Mouse (Mus musculus): ENCODE measurements at regions not wholly inside any gene's neighbourhood (a gene's known extent, or its start where the extent isn't known, plus 50 kb on each side); places are given as distances from the start of the nearest gene placed in this dataset.
"Not testable (repeated sequence)": the region's sequence is repeated elsewhere in the genome, so short reads cannot be mapped to it uniquely, and the experiment has no call there.

DNA sequence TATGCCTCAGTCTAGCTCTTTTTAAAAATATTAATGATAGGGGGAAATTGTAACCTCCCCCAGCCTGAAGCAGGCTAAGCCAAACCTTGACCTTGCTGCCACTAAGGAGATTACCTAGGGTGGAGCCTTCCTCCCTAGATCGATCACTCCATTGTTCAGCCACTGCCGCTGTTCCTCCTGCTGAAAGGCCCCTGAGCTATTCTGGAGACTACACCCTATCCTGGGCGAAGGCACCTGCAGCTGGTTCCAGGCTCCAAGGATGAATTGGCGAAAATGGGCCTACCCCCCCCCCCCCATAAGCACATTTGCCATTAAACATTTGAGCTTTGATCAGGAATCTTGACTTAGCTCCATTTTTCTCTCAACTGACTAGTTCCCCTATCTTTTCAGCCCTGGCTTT lies 135.2 kb upstream of the Ube2e1 start:
- H3K4me1 ChIP-seq (ENCODE audit: insufficient read depth, low read length); ATAC-seq (ENCODE audit: low FRiP score, low TSS enrichment): not testable (repeated sequence)
- 81% methylated on average over 4 of the region's 4 CpGs for WGBS

DNA sequence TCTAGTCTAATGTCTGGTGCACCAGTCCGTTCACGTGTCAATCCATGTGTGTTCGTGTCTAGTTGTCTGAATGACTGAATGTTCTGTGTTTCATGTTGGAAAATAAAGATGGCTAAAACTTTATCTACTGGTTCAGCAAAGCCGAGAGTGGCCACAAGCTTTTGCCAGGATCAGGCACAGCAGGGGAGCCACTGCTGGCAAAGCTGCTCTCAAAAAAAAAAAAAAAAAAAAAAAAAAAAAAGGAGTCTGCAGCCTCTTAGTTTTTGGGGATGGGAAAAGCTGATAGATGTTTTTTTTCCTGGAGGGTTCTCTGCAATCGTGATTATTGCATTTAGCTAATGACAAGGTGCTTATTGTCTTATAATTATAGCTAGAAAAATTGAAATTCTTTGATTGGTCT lies 132.5 kb upstream of the Ube2e1 start:
- H3K27me3 ChIP-seq (ENCODE audit: insufficient read depth, low read length); H3K9me3 ChIP-seq (ENCODE audit: low read length); H3K4me3 ChIP-seq (ENCODE audit: low read length); H3K27ac ChIP-seq (ENCODE audit: low read length); H3K36me3 ChIP-seq (ENCODE audit: insufficient read depth, low read length); H3K4me2 ChIP-seq (replicated peaks; ENCODE audit: low read depth, low read length); H3K9ac ChIP-seq (replicated peaks; ENCODE audit: low read length); H3K4me1 ChIP-seq (ENCODE audit: insufficient read depth, low read length); ATAC-seq (ENCODE audit: low FRiP score, low TSS enrichment): not testable (repeated sequence)
- WGBS: 39% methylated on average over 5 of the region's 5 CpGs

More for the DNA sequence above, 135.2 kb upstream of the Ube2e1 start:
- not testable (repeated sequence) for H3K4me2 ChIP-seq (replicated peaks; ENCODE audit: low read depth, low read length); H3K4me3 ChIP-seq (ENCODE audit: low read length); H3K27me3 ChIP-seq (ENCODE audit: insufficient read depth, low read length); H3K27ac ChIP-seq (ENCODE audit: low read length); H3K9me3 ChIP-seq (ENCODE audit: low read length); H3K36me3 ChIP-seq (ENCODE audit: insufficient read depth, low read length); H3K9ac ChIP-seq (replicated peaks; ENCODE audit: low read length)

DNA sequence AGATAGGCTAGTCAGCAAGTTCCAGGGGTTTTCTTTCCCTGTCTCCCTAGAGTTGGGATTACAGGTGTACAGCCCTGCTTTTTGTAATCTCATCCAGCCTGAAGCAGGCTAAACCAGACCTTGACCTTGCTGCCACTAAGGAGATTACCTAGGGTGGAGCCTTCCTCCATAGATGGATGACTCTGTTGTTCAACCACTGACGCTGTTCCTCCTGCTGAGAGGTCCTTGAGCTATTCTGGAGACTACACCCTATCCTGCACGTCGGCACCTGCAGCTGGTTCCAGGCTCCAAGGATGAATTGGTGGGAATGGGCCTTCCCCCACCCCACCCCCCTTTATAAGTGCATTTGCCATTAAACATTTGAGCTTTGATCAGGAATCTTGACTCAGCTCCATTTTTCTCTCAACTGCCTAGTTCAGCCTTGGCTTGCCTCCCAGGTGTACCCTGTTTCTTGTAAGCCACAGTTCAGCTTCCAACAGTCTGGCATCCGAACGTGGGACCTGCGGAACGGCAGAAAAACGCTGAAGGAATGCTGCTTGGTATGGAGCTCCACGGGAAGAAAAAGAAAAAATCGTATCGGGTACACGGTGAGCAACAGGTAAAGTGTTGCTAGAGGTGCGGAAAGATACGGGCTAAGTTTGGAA lies 131.7 kb upstream of the Ube2e1 start:
- H3K9ac ChIP-seq (replicated peaks; ENCODE audit: low read length): no peak overlapping the region
- H3K36me3 ChIP-seq (ENCODE audit: insufficient read depth, low read length): no peaks in the 10 kb centered on the region
- ATAC-seq (ENCODE audit: low FRiP score, low TSS enrichment): no peak
- H3K4me1 ChIP-seq (ENCODE audit: insufficient read depth, low read length): no peaks in the 10 kb centered on the region
- no peak overlapping the region; the same call in 1 of the 2 replicates for H3K4me2 ChIP-seq (replicated peaks; ENCODE audit: low read depth, low read length)
- 43% methylated on average over 14 of the region's 14 CpGs for WGBS
- H3K27ac ChIP-seq (ENCODE audit: low read length): no peak overlapping the region
- no peaks in the 10 kb centered on the region for H3K9me3 ChIP-seq (ENCODE audit: low read length)
- H3K27me3 ChIP-seq (ENCODE audit: insufficient read depth, low read length): no peaks in the 10 kb centered on the region
- no peak overlapping the region for H3K4me3 ChIP-seq (ENCODE audit: low read length)

DNA sequence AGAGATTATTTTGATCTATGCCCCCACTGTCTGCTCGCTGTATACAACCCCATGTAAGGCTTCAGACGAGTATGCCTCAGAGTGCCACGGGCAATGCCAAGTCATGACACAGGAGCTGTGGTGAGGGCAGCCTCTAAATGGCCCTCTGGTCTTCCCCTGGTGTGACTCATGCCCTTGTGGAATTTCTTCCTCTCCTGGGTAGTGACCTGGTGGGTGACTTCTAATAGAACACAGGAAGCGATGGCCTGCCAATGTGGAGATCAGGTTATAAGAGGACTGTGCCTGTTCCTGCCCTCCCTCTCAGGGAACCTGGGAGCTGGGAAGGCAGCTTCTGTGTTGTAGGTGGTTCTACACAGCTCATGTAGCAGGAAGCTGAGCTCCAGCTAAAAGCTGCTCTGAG lies 130.7 kb upstream of the Ube2e1 start:
- no peaks in the 10 kb centered on the region for H3K4me1 ChIP-seq (ENCODE audit: insufficient read depth, low read length)
- H3K36me3 ChIP-seq (ENCODE audit: insufficient read depth, low read length): no peaks in the 10 kb centered on the region
- no peak overlapping the region for H3K27ac ChIP-seq (ENCODE audit: low read length)
- H3K9ac ChIP-seq (replicated peaks; ENCODE audit: low read length): no peak overlapping the region
- no peak overlapping the region for H3K4me3 ChIP-seq (ENCODE audit: low read length)
- H3K4me2 ChIP-seq (replicated peaks; ENCODE audit: low read depth, low read length): no peak overlapping the region
- no peak for ATAC-seq (ENCODE audit: low FRiP score, low TSS enrichment)
- H3K9me3 ChIP-seq (ENCODE audit: low read length): no peaks in the 10 kb centered on the region
- H3K27me3 ChIP-seq (ENCODE audit: insufficient read depth, low read length): no peaks in the 10 kb centered on the region
- 81% methylated on average over 4 of the region's 4 CpGs for WGBS

DNA sequence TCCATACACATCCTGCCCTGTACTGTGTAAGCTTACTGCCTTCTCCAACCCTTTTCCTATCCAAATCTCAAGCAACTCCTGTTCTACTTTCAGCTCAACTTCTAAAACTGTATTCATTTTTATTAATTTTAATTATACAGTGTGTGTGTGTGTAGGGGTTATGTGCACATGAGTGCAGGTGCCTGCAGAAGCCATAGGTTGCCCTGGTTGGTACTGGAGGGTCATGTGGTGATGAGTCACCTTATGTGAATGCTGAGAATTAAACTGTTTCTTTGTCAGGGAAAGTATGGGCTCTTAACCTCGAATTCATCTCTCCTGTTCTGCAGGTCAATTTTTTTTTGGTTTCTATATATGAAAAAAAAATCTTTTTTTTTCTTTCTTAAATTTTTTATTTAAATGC lies 117.0 kb upstream of the Ube2e1 start:
- Histone ChIP-seq H3K9ac (replicated peaks; ENCODE audit: low read length) (no peak overlapping the region), H3K4me3 (ENCODE audit: low read length) (no peak overlapping the region), H3K36me3 (ENCODE audit: insufficient read depth, low read length) (no peaks in the 10 kb centered on the region), H3K27ac (ENCODE audit: low read length) (no peak overlapping the region), H3K9me3 (ENCODE audit: low read length) (no peaks in the 10 kb centered on the region), H3K4me1 (ENCODE audit: insufficient read depth, low read length) (no peaks in the 10 kb centered on the region), H3K4me2 (replicated peaks; ENCODE audit: low read depth, low read length) (no peak overlapping the region), H3K27me3 (ENCODE audit: insufficient read depth, low read length) (no peaks in the 10 kb centered on the region)
- no peak for ATAC-seq (ENCODE audit: low FRiP score, low TSS enrichment)
- WGBS: 84% methylated on average over 1 of the region's 1 CpGs

DNA sequence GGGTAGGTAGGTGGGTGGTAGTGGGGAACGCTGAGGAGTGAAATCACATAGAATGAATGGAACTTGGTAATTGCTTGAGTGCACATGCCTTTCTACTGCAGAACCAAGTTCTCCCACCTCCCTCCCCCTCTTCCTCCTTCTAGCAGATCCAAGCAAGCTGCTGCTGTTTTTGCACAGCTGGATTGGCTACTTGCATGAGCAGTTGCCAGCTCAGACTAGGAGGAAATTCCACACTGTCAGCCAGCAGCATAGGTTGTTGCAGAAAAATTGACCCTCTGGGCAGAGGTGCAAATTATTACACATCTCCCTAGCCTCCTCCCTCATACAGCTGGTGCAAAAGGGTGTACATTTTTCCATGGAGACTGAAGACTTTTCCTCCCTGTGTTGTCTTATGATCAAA lies 112.8 kb upstream of the Ube2e1 start:
- H3K9ac ChIP-seq (replicated peaks; ENCODE audit: low read length): no peak overlapping the region
- no peak overlapping the region for H3K27ac ChIP-seq (ENCODE audit: low read length)
- WGBS: 64% methylated on average over 1 of the region's 1 CpGs
- peak; percentile 31; the same call in 1 of the 2 replicates for ATAC-seq (ENCODE audit: low FRiP score, low TSS enrichment)
- H3K36me3 ChIP-seq (ENCODE audit: insufficient read depth, low read length): no peaks in the 10 kb centered on the region
- H3K4me1 ChIP-seq (ENCODE audit: insufficient read depth, low read length): no peaks in the 10 kb centered on the region
- H3K9me3 ChIP-seq (ENCODE audit: low read length): no peaks in the 10 kb centered on the region
- H3K4me3 ChIP-seq (ENCODE audit: low read length): no peak overlapping the region
- H3K27me3 ChIP-seq (ENCODE audit: insufficient read depth, low read length): no peaks in the 10 kb centered on the region
- H3K4me2 ChIP-seq (replicated peaks; ENCODE audit: low read depth, low read length): no peak overlapping the region

DNA sequence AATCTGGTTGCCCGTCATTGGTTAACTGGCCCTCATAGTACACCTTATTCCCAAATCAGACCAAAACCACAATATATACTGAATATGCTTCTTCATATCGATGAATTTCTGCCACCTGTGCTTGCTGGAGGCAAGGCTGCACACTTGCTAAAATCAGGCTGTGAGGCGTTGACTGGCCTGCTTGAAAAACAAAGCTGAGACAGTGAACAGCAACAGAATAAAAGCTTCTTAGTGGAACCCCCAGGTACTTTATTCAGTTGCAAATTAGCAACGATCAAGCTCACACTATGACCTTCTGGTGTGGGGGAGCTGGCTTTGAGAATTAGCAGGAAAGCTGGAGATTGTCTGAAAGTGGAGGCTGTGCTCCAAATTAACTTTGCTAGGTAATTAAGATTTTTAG lies 97.3 kb upstream of the Ube2e1 start:
- WGBS: 54% methylated on average over 4 of the region's 4 CpGs
- not testable (repeated sequence) for H3K4me3 ChIP-seq (ENCODE audit: low read length); H3K36me3 ChIP-seq (ENCODE audit: insufficient read depth, low read length); H3K27me3 ChIP-seq (ENCODE audit: insufficient read depth, low read length); H3K4me2 ChIP-seq (replicated peaks; ENCODE audit: low read depth, low read length); H3K9ac ChIP-seq (replicated peaks; ENCODE audit: low read length); ATAC-seq (ENCODE audit: low FRiP score, low TSS enrichment); H3K9me3 ChIP-seq (ENCODE audit: low read length); H3K27ac ChIP-seq (ENCODE audit: low read length); H3K4me1 ChIP-seq (ENCODE audit: insufficient read depth, low read length)

DNA sequence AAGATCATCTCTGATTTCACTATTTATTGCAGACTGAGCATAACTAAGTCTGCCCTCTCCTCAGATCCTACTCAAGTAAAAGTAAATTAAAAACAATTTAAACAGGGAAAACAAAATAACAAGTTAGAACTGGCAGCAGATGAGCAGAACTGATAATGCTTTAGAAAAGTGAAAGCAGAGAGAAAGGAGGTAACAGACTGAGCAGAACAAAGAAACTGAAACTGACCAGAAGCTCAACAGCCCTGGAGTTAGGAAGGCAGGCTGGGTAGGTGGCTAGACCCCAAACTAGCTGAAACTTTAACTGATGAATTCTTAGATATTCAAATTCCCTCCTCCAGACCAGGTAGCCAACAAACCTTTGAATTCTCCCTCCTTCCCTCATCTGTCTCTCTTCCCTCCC lies 94.2 kb upstream of the Ube2e1 start:
- no peaks in the 10 kb centered on the region for H3K27me3 ChIP-seq (ENCODE audit: insufficient read depth, low read length)
- no peak overlapping the region for H3K9ac ChIP-seq (replicated peaks; ENCODE audit: low read length)
- H3K9me3 ChIP-seq (ENCODE audit: low read length): no peaks in the 10 kb centered on the region
- H3K4me1 ChIP-seq (ENCODE audit: insufficient read depth, low read length): no peaks in the 10 kb centered on the region
- ATAC-seq (ENCODE audit: low FRiP score, low TSS enrichment): no peak
- H3K36me3 ChIP-seq (ENCODE audit: insufficient read depth, low read length): no peaks in the 10 kb centered on the region
- H3K4me2 ChIP-seq (replicated peaks; ENCODE audit: low read depth, low read length): no peak overlapping the region
- no peak overlapping the region for H3K27ac ChIP-seq (ENCODE audit: low read length)
- H3K4me3 ChIP-seq (ENCODE audit: low read length): no peak overlapping the region

DNA sequence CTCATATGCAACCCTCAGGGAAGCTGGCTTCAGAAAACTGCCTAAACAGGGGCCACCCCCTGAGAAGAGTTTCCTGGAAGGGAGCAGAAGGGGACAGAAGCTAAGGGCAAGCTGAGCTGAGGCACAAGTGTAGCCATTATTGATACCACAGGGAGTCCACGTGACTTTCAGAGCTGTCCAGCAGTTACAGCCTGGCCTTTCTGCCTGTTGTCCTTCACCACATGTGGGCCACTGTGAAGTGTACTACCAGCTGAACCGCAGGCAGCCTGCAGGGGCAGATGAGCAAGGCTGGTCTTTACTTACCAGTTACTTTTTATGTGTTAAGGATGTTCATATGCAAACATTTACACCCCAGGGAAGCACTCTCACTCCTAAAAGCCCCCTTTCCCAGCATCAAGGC lies 85.2 kb upstream of the Ube2e1 start:
- H3K4me1 ChIP-seq (ENCODE audit: insufficient read depth, low read length): no peaks in the 10 kb centered on the region
- no peak overlapping the region for H3K4me3 ChIP-seq (ENCODE audit: low read length)
- H3K36me3 ChIP-seq (ENCODE audit: insufficient read depth, low read length): no peaks in the 10 kb centered on the region
- peak; percentile 46; the same call in 1 of the 2 replicates for ATAC-seq (ENCODE audit: low FRiP score, low TSS enrichment)
- H3K9me3 ChIP-seq (ENCODE audit: low read length): no peaks in the 10 kb centered on the region
- H3K27ac ChIP-seq (ENCODE audit: low read length): no peak overlapping the region
- no peak overlapping the region for H3K4me2 ChIP-seq (replicated peaks; ENCODE audit: low read depth, low read length)
- WGBS: 4% methylated on average over 2 of the region's 2 CpGs
- no peak overlapping the region for H3K9ac ChIP-seq (replicated peaks; ENCODE audit: low read length)
- no peaks in the 10 kb centered on the region for H3K27me3 ChIP-seq (ENCODE audit: insufficient read depth, low read length)

DNA sequence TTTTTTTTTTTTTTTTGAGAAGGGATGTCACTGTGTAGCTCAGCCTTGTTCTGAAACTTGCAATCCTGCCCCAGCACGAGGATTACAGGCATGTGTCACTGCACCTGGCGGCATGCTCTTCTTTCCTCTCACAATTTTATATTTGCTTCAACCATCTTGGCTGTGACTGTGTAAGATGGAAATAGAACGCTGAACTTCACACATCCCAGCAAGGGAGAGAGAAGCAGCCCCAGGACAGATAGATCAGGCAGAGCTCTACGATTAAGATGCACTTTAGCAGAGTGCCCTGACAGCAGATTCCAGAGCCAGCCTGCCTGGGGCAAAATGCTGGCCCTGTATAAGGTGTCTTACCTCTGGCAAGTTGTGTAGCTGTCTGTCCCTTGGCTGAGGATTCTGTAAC lies 84.7 kb upstream of the Ube2e1 start:
- Histone ChIP-seq H3K4me1 (ENCODE audit: insufficient read depth, low read length) (no peaks in the 10 kb centered on the region), H3K27me3 (ENCODE audit: insufficient read depth, low read length) (no peaks in the 10 kb centered on the region), H3K27ac (ENCODE audit: low read length) (no peak overlapping the region), H3K9ac (replicated peaks; ENCODE audit: low read length) (no peak overlapping the region), H3K9me3 (ENCODE audit: low read length) (no peaks in the 10 kb centered on the region), H3K4me2 (replicated peaks; ENCODE audit: low read depth, low read length) (no peak overlapping the region), H3K36me3 (ENCODE audit: insufficient read depth, low read length) (no peaks in the 10 kb centered on the region), H3K4me3 (ENCODE audit: low read length) (no peak overlapping the region)
- no peak for ATAC-seq (ENCODE audit: low FRiP score, low TSS enrichment)
- 80% methylated on average over 4 of the region's 4 CpGs for whole genome bisulfite sequencing

Data from kidney, embryonic 16.5 days (tissue).